In the genomic region with DNA sequence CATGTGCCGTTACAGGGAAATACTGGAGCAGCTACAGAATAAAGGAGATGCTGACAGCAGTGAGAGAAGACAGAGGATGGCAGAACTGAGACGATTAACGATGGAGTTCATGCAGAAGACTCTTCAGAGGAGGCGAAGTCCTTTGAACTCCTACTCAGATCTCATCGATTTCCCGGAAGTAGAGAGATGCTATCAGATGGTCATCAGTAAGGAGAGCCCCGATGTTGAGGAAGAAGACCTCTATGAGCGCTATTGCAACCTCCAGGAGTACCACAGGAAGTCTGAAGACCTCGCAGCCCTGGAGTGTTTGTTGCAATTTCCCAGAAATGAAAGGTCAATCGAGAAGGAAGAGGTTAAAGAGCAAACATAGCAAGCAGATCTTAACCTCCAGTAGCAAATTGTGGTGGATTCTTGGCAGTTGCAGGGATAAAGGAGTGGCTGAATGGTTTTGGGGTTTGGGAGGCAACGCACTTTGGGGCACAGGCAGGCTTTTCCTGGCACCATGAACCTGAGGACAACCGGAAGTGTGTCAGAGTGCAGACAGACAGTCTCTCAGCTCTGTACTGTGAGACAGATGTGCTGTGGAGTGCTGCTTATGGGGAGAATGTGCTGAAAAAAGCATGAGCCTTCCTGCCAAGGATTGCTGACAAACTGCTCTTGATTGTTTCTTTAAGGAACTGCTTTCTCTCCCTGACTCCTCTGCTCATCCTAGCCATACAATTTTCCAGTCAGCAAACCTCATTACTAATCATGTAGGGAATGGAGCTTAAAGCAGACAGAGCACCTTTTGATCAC, we compare ENCODE assay signal across 9 mouse cellular contexts. TPM values are rescaled to one million over a fixed set of nuclear protein-coding genes. Genes with fewer than 3 reads are reported as not detected.
A peak's percentile ranks its signal among the peaks of the same experiment; 100 is the strongest.
DNase-seq lines count a peak whose midpoint lies in the region; ATAC-seq and TF ChIP-seq lines count a peak whose summit lies in the region.
"Not testable (repeated sequence)": the region's sequence is repeated elsewhere in the genome, so short reads cannot be mapped to it uniquely, and the experiment has no call there.
"Had no signal": no experiment of that assay in that cellular context is flagged by ENCODE, and none has a peak within 500 bp of the region (broad histone marks: within the 10 kb centered on the region; RNA-seq: fewer than 3 reads in every experiment).

No protein-coding gene starts in this region.

- not testable (repeated sequence) for TF ChIP-seq EP300 in liver, embryonic 14.5 days (IDR thresholded peaks at IDR 0.05; ENCODE audit: low read depth)

- not testable (repeated sequence) for H3K27ac ChIP-seq in liver, embryonic 14.5 days
- peak overlapping the region; percentile 50 for H3K27ac ChIP-seq in small intestine, adult 2 months (ENCODE audit: insufficient read depth, low read depth, low read length)

- not testable (repeated sequence) for H3K4me3 ChIP-seq in liver, embryonic 14.5 days (ENCODE audit: insufficient read depth in 1 of 2, low read depth in 2 of 2, low read length in 2 of 2); small intestine, adult 2 months (ENCODE audit: low read depth, low read length)

- H3K9me3 ChIP-seq in liver, embryonic 14.5 days (ENCODE audit: control insufficient read depth, low read length): not testable (repeated sequence)

- not testable (repeated sequence) for TF ChIP-seq POLR2A in small intestine, adult 2 months (IDR thresholded peaks at IDR 0.05; ENCODE audit: low read depth, low read length)

- not testable (repeated sequence) for H3K9ac ChIP-seq in liver, embryonic 14.5 days (replicated peaks)

- DNase-seq in CD4-positive helper T cell, adult 2 months (ENCODE audit: low read depth, low spot score): peak; percentile 42
- DNase-seq in brain, adult 2 months (ENCODE audit: low read depth, low spot score): peak; percentile 64
- DNase-seq in induced T-regulatory cell, adult 2 months (ENCODE audit: low read depth): peak; percentile 71
- not testable (repeated sequence) for DNase-seq in liver, embryonic 14.5 days (ENCODE audit: low read depth in 3 of 3, low spot score in 3 of 3)

- H3K27me3 ChIP-seq in liver, embryonic 14.5 days (ENCODE audit: control insufficient read depth, insufficient read depth, low read length); small intestine, adult 2 months (ENCODE audit: control insufficient read depth, insufficient read depth, low read length): not testable (repeated sequence)

- H3K4me1 ChIP-seq in liver, embryonic 14.5 days (replicated peaks; ENCODE audit: control insufficient read depth in 2 of 2, insufficient read depth in 2 of 2, low read length in 1 of 2); small intestine, adult 2 months (ENCODE audit: control insufficient read depth, insufficient read depth, insufficient read length, low read length): not testable (repeated sequence)

- not testable (repeated sequence) for TF ChIP-seq CTCF in liver, embryonic 14.5 days (IDR thresholded peaks at IDR 0.05; ENCODE audit: low read depth); small intestine, adult 2 months (IDR thresholded peaks at IDR 0.05; ENCODE audit: extremely low read depth, insufficient read length, insufficient replicate concordance, low read depth, low read length)

- peak; percentile 52 for ATAC-seq in frontal cortex, adult (ENCODE audit: low TSS enrichment)
- ATAC-seq in liver, embryonic 14.5 days (ENCODE audit: insufficient read depth): peak; percentile 42; the same call in 1 of the 2 replicates
- ATAC-seq in megakaryocyte, adult 5-6 weeks (ENCODE audit: poor library complexity, severe bottlenecking): 0 out of 2 replicates have a peak, but pooled peaks have one; percentile 10

- not testable (repeated sequence) for H3K36me3 ChIP-seq in liver, embryonic 14.5 days (replicated peaks; ENCODE audit: control insufficient read depth, insufficient read depth, low read depth); small intestine, adult 2 months (ENCODE audit: control insufficient read depth, insufficient read depth, low read length)

- not testable (repeated sequence) for H3K4me2 ChIP-seq in liver, embryonic 14.5 days (ENCODE audit: low read depth)

- 47% methylated on average over 6 of the region's 12 CpGs for WGBS in liver, embryonic 14.5 days (ENCODE audit: insufficient replicate concordance)
- WGBS in small intestine, adult 2 months: 48% methylated on average over 8 of the region's 12 CpGs

RNA-seq across cellular contexts. Expression of a gene that starts 4.8 kb away (rescaled TPM):
- 0.54 and 1.1 TPM in 2 replicates for polyA plus RNA-seq in liver, embryonic 14.5 days (2012; rRNA removed)
- 0.79 and 1.3 TPM in 2 replicates for polyA plus RNA-seq in liver, embryonic 14.5 days (2014; fragmentation: Nextera tagmentation; extraction: Ambion mirVana)
- total RNA-seq in megakaryocyte, adult 5-6 weeks (2015): 22.6 and 25.4 TPM in 2 replicates
- total RNA-seq in megakaryocyte, adult 5-6 weeks (2017): 33.0 and 34.0 TPM in 2 replicates
- 0.38 and 2.7 TPM in 2 replicates for polyA plus RNA-seq in small intestine, adult 2 months (2012; rRNA removed)

RNA-seq across cellular contexts. Expression of a gene that starts 13.7 kb away (rescaled TPM):
- 0.05 and 0.12 TPM in 2 replicates for polyA plus RNA-seq in liver, embryonic 14.5 days (2012; rRNA removed)
- polyA plus RNA-seq in liver, embryonic 14.5 days (2014; fragmentation: Nextera tagmentation; extraction: Ambion mirVana): 0.10 and 0.28 TPM in 2 replicates
- 4.7 and 5.2 TPM in 2 replicates for total RNA-seq in megakaryocyte, adult 5-6 weeks (2015)
- total RNA-seq in megakaryocyte, adult 5-6 weeks (2017): 5.7 and 6.4 TPM in 2 replicates
- 6.3 and 8.4 TPM in 2 replicates for polyA plus RNA-seq in small intestine, adult 2 months (2012; rRNA removed)
- total RNA-seq: gastrocnemius, adult 8-10 months had no signal

RNA-seq across cellular contexts. Expression of a gene that starts 19.7 kb away (rescaled TPM):
- 0.12 and 0.21 TPM in 2 replicates for polyA plus RNA-seq in liver, embryonic 14.5 days (2012; rRNA removed)
- polyA plus RNA-seq in liver, embryonic 14.5 days (2014; fragmentation: Nextera tagmentation; extraction: Ambion mirVana): 0.11 and 0.24 TPM in 2 replicates
- total RNA-seq in megakaryocyte, adult 5-6 weeks (2015): 4.7 and 5.1 TPM in 2 replicates
- 4.2 and 5.1 TPM in 2 replicates for total RNA-seq in megakaryocyte, adult 5-6 weeks (2017)
- 0.20 and 0.90 TPM in 2 replicates for polyA plus RNA-seq in small intestine, adult 2 months (2012; rRNA removed)
- total RNA-seq: granulocyte monocyte progenitor cell, adult 5-6 weeks had no signal

RNA-seq across cellular contexts. Expression of a gene that starts 37.6 kb away (rescaled TPM):
- 0.75 and 2.1 TPM in 2 replicates for polyA plus RNA-seq in liver, embryonic 14.5 days (2012; rRNA removed)
- polyA plus RNA-seq in liver, embryonic 14.5 days (2014; fragmentation: Nextera tagmentation; extraction: Ambion mirVana): 2.8 and 3.5 TPM in 2 replicates
- 10.1 and 10.2 TPM in 2 replicates for total RNA-seq in megakaryocyte, adult 5-6 weeks (2015)
- total RNA-seq in megakaryocyte, adult 5-6 weeks (2017): 20.2 and 21.2 TPM in 2 replicates
- polyA plus RNA-seq in small intestine, adult 2 months (2012; rRNA removed): 0.08 and 0.25 TPM in 2 replicates

RNA-seq across cellular contexts. Expression of a gene that starts 52.4 kb away (rescaled TPM):
- polyA plus RNA-seq in liver, embryonic 14.5 days (2012; rRNA removed): 0.04 TPM in 1 of 2 replicates, not detected in the other
- not detected in 2 replicates for polyA plus RNA-seq in liver, embryonic 14.5 days (2014; fragmentation: Nextera tagmentation; extraction: Ambion mirVana)
- 3.8 and 4.2 TPM in 2 replicates for total RNA-seq in megakaryocyte, adult 5-6 weeks (2015)
- 6.7 and 8.1 TPM in 2 replicates for total RNA-seq in megakaryocyte, adult 5-6 weeks (2017)
- polyA plus RNA-seq in small intestine, adult 2 months (2012; rRNA removed): 4.8 and 11.3 TPM in 2 replicates
- total RNA-seq: gastrocnemius, adult 8-10 months had no signal
